ENCODE assay signal across 31 mouse cellular contexts in the genomic region with DNA sequence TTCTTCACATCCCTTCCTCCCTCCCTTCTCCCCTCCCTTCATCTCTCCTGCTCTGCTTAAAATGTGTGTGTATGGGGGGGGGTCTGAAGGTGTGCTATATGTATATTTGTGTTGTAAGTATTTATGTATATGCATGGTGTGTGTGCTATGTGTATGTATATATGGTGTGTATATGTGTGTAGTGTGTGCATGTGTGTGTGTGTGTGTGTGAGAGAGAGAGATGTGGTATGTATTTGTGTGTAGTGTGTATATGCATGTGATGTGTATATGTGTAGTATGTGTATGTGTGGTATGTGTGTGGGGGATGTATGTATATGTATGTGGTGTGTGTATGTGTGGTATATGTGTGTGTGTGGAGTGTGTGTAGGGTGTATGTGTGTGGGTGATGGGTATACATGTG. TPM values are rescaled to one million over a fixed set of nuclear protein-coding genes. Genes with fewer than 3 reads are reported as not detected.
"Had no signal": no experiment of that assay in that cellular context is flagged by ENCODE, and none has a peak within 500 bp of the region (broad histone marks: within the 10 kb centered on the region; RNA-seq: fewer than 3 reads in every experiment).

No protein-coding gene starts in this region.

- H3K4me3 ChIP-seq: kidney, embryonic 15.5 days; left cerebral cortex, adult 2 months; megakaryocyte, embryonic 14.5 days; midbrain, embryonic 10.5 days; midbrain, embryonic 13.5 days; myocyte; stomach, embryonic 15.5 days had no signal

- ATAC-seq: midbrain, embryonic 13.5 days; midbrain, embryonic 16.5 days had no signal

- H3K4me1 ChIP-seq: midbrain, embryonic 10.5 days; midbrain, embryonic 13.5 days had no signal

- H3K9me3 ChIP-seq: kidney, embryonic 15.5 days; megakaryocyte, embryonic 14.5 days; midbrain, embryonic 10.5 days; midbrain, embryonic 13.5 days; stomach, embryonic 15.5 days had no signal

- H3K36me3 ChIP-seq: kidney, embryonic 15.5 days; midbrain, embryonic 10.5 days; midbrain, embryonic 13.5 days; stomach, embryonic 15.5 days had no signal

- H3K4me2 ChIP-seq: kidney, embryonic 15.5 days; lung, embryonic 14.5 days; midbrain, embryonic 13.5 days; stomach, embryonic 15.5 days had no signal

- H3K27me3 ChIP-seq: kidney, embryonic 15.5 days; midbrain, embryonic 13.5 days; stomach, embryonic 15.5 days had no signal

- H3K27ac ChIP-seq: kidney, embryonic 15.5 days; left cerebral cortex, adult 2 months; liver, embryonic 14.5 days; midbrain, embryonic 10.5 days; midbrain, embryonic 13.5 days; stomach, embryonic 15.5 days had no signal

- DNase-seq: kidney, adult 18-20 months; kidney, postnatal 10 days; layer of hippocampus, postnatal 36 days; lung, embryonic 14.5 days; lung, postnatal 10 days; lung, postnatal 36 days; right cerebral cortex, adult 18-20 months; right cerebral cortex, postnatal 14 days; right cerebral cortex, postnatal 4 days; spleen, adult 18-20 months; thymus, adult 2 months; thymus, postnatal 25 days had no signal

- H3K9ac ChIP-seq: kidney, embryonic 15.5 days; liver, embryonic 14.5 days; lung, embryonic 14.5 days; midbrain, embryonic 13.5 days; stomach, embryonic 15.5 days had no signal

RNA-seq across cellular contexts. Expression of gene Gstp3, which starts 7.5 kb away (rescaled TPM):
- total RNA-seq: layer of hippocampus, adult 8-10 months; layer of hippocampus, postnatal 10 days; layer of hippocampus, postnatal 36 days; left cerebral cortex, adult 2 months; left cerebral cortex, postnatal 10 days; left cerebral cortex, postnatal 36 days had no signal
- polyA plus RNA-seq: lung, embryonic 14.5 days; midbrain, embryonic 13.5 days; midbrain, embryonic 16.5 days; neural tube, embryonic 11.5 days; neural tube, embryonic 14.5 days; testis, adult 2 months had no signal

RNA-seq across cellular contexts. Expression of gene Cabp2, which starts 14.5 kb away (rescaled TPM):
- total RNA-seq: layer of hippocampus, adult 8-10 months; layer of hippocampus, postnatal 10 days; layer of hippocampus, postnatal 36 days; left cerebral cortex, adult 2 months; left cerebral cortex, postnatal 10 days; left cerebral cortex, postnatal 36 days; monocyte, adult 5-6 weeks had no signal
- polyA plus RNA-seq: limb, embryonic 11.5 days; limb, embryonic 14.5 days; lung, embryonic 14.5 days; midbrain, embryonic 10.5 days; midbrain, embryonic 13.5 days; midbrain, embryonic 16.5 days; myocyte; neural tube, embryonic 11.5 days; neural tube, embryonic 14.5 days; testis, adult 2 months had no signal

RNA-seq across cellular contexts. Expression of gene Gstp2, which starts 21.1 kb away (rescaled TPM):
- total RNA-seq: monocyte, adult 5-6 weeks had no signal
- polyA plus RNA-seq: neural tube, embryonic 14.5 days had no signal
